Mouse (Mus musculus) myocyte (in vitro differentiated cells): ENCODE results near the gene Myo16.

Experiments
- E2F4 ChIP-seq: IDR thresholded peaks from one replicate; pipeline ENCODE4 v1.6.1; 2011; ENCODE audit warnings: mild to moderate bottlenecking, control low read depth, moderate library complexity; ENCODE audit not compliant: insufficient read depth
- MAX ChIP-seq: IDR thresholded peaks from one replicate; pipeline ENCODE4 v1.6.1; 2011; ENCODE audit warnings: low read depth, mild to moderate bottlenecking, control low read depth
- MYOG ChIP-seq, 3 experiments: IDR thresholded peaks; one replicate each; pipeline ENCODE4 v1.6.1; 2011; ENCODE audit warnings: control low read depth in 2 of 3, low read depth in 2 of 3, mild to moderate bottlenecking in 2 of 3; ENCODE audit not compliant: insufficient read length in 2 of 3, control insufficient read depth in 1 of 3, insufficient read depth in 1 of 3
- POLR2A ChIP-seq: IDR thresholded peaks from one replicate; pipeline ENCODE4 v1.6.1; 2011; ENCODE audit warnings: low read depth, mild to moderate bottlenecking, control low read depth, moderate library complexity; ENCODE audit not compliant: insufficient read length
- POLR2AphosphoS2 ChIP-seq: IDR thresholded peaks from one replicate; pipeline ENCODE4 v1.6.1; 2011; ENCODE audit warnings: low read depth, control low read depth; ENCODE audit not compliant: insufficient read length
- SRF ChIP-seq: IDR thresholded peaks from one replicate; pipeline ENCODE4 v1.6.1; 2011; ENCODE audit warnings: low read depth; ENCODE audit not compliant: control insufficient read depth, insufficient read length
- TCF12 ChIP-seq: IDR thresholded peaks from one replicate; pipeline ENCODE4 v1.6.1; 2011; ENCODE audit warnings: mild to moderate bottlenecking, control low read depth; ENCODE audit not compliant: poor library complexity, insufficient read depth, severe bottlenecking
- TCF3 ChIP-seq: IDR thresholded peaks from one replicate; pipeline ENCODE4 v1.6.1; 2011; ENCODE audit warnings: low read depth, control low read depth; ENCODE audit not compliant: insufficient read length
- USF1 ChIP-seq: IDR thresholded peaks from one replicate; pipeline ENCODE4 v1.6.1; 2011; ENCODE audit warnings: low read depth, mild to moderate bottlenecking, control low read depth, moderate library complexity

DNA sequence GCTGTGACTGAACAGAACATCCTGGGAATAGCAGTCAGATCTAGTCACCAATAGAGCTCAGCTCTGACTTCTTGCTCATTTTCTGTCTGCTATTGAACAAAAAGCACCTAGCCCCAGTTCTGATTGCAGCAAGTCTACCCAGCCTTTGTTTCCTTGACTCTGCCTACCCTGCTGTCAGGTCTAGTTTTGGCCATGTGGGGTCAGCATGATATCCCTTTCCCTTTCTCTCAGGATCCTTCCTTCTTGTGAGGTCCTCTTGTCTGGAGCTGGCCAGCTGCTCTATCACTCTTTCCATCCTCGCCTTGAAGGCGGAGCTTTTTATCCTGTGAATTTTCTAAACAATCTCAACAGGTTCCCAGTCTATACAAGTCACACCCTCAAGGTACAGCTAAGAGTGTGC lies 459.7 kb downstream of the Myo16 start:
- TF ChIP-seq MYOG (IDR thresholded peaks at IDR 0.05; ENCODE audit: control insufficient read depth in 1 of 3, insufficient read depth in 1 of 3, insufficient read length in 2 of 3, low read depth in 2 of 3) (no peak), TCF3 (no peak), MAX (no peak), POLR2A (no peak), USF1 (no peak), POLR2AphosphoS2 (no peak), E2F4 (no peak), TCF12 (no peak), SRF (no peak)
